Mouse (Mus musculus) retina, embryonic 14.5 days (tissue): ENCODE data around the gene Plekhg2.

Experiments used
- DNase-seq: peaks from one replicate; pipeline ENCODE4 v3.0.0-alpha.2; 2015; ENCODE audit warnings: low spot score

Gene Plekhg2

GRCm38 (mm10) chr7:28367663-28368275 lies 4.6 kb downstream of the Plekhg2 start:
- DNase-seq = no peak

- no peak for DNase-seq
These were observed 9.8 kb downstream of the Plekhg2 start for GRCm38 (mm10) chr7:28362441-28363060.

- DNase-seq = no peak
These were observed 10.6 kb downstream of the Plekhg2 start for GRCm38 (mm10) chr7:28361647-28362341.

- no peak for DNase-seq
These were observed 12.1 kb downstream of the Plekhg2 start for GRCm38 (mm10) chr7:28360291-28360690.

- DNase-seq = no peak
These were observed 12.5 kb downstream of the Plekhg2 start for GRCm38 (mm10) chr7:28359854-28360253.

- DNase-seq = no peak
These were observed 14.0 kb downstream of the Plekhg2 start for GRCm38 (mm10) chr7:28358431-28358830.

- DNase-seq = peak; percentile 5
These were observed 14.4 kb downstream of the Plekhg2 start for GRCm38 (mm10) chr7:28357984-28358383.

GRCm38 (mm10) chr7:28356981-28357380 lies 15.4 kb downstream of the Plekhg2 start:
- peak; percentile 13 for DNase-seq

GRCm38 (mm10) chr7:28355221-28355620 lies 17.2 kb downstream of the Plekhg2 start:
- DNase-seq = no peak

- DNase-seq = no peak
These were observed 17.8 kb downstream of the Plekhg2 start for GRCm38 (mm10) chr7:28354596-28354995.

- DNase-seq = no peak
These were observed 18.3 kb downstream of the Plekhg2 start for GRCm38 (mm10) chr7:28354113-28354581.

GRCm38 (mm10) chr7:28353267-28353666 lies 19.1 kb downstream of the Plekhg2 start:
- no peak for DNase-seq

GRCm38 (mm10) chr7:28351676-28352191 lies 20.7 kb downstream of the Plekhg2 start:
- no peak for DNase-seq

GRCm38 (mm10) chr7:28350155-28350883 lies 22.1 kb downstream of the Plekhg2 start, which contains the start of gene Rps16:
Gene Rps16, plus strand, starts transcription at chr7:28350652.
- peak; percentile 99 for DNase-seq

GRCm38 (mm10) chr7:28348601-28349000 lies 23.8 kb downstream of the Plekhg2 start:
- DNase-seq = peak; percentile 65

- DNase-seq = no peak
These were observed 24.7 kb downstream of the Plekhg2 start for GRCm38 (mm10) chr7:28347746-28348145.

GRCm38 (mm10) chr7:28344637-28345036 lies 27.8 kb downstream of the Plekhg2 start:
- peak; percentile 89 for DNase-seq

- no peak for DNase-seq
These were observed 31.0 kb downstream of the Plekhg2 start for GRCm38 (mm10) chr7:28341381-28341780.

GRCm38 (mm10) chr7:28339213-28339917 lies 33.0 kb downstream of the Plekhg2 start:
- DNase-seq = peak; percentile 59

GRCm38 (mm10) chr7:28338108-28338998 lies 34.0 kb downstream of the Plekhg2 start, which contains the start of gene Supt5:
Gene Supt5, minus strand, starts transcription at chr7:28338746.
- DNase-seq = peak; percentile 99
